Comparison of ENCODE assay signal across 8 mouse cellular contexts in genomic region chr5:125304245-125304856, GRCm38 (mm10). TPM values are rescaled to one million over a fixed set of nuclear protein-coding genes. Genes with fewer than 3 reads are reported as not detected.
DNase-seq lines count a peak whose midpoint lies in the region; ATAC-seq and TF ChIP-seq lines count a peak whose summit lies in the region.

No protein-coding gene starts in this region.

- H3K9ac ChIP-seq in CH12.LX (ENCODE audit: insufficient read depth, low read depth), result no peak overlapping the region
- no peak overlapping the region for H3K9ac ChIP-seq in hindbrain, embryonic 14.5 days
- no peak overlapping the region for H3K9ac ChIP-seq in limb, embryonic 15.5 days
- H3K9ac ChIP-seq in neural tube, embryonic 12.5 days, result no peak overlapping the region

- no peaks in the 10 kb centered on the region for H3K27me3 ChIP-seq in CH12.LX (replicated peaks)
- H3K27me3 ChIP-seq in hindbrain, embryonic 14.5 days (ENCODE audit: control insufficient read depth, insufficient read depth, low read length), result no peaks in the 10 kb centered on the region
- no peaks in the 10 kb centered on the region for H3K27me3 ChIP-seq in limb, embryonic 15.5 days
- no peaks in the 10 kb centered on the region for H3K27me3 ChIP-seq in neural tube, embryonic 12.5 days (replicated peaks)

- peaks cover 6% of the 10 kb centered on the region for H3K9me3 ChIP-seq in CH12.LX (replicated peaks; ENCODE audit: low read length)
- no peaks in the 10 kb centered on the region for H3K9me3 ChIP-seq in hindbrain, embryonic 14.5 days (ENCODE audit: control insufficient read depth, low read length)
- H3K9me3 ChIP-seq in limb, embryonic 15.5 days, result no peaks in the 10 kb centered on the region
- peaks cover 4% of the 10 kb centered on the region; the same call in 1 of the 2 replicates for H3K9me3 ChIP-seq in neural tube, embryonic 12.5 days

- H3K4me2 ChIP-seq in CH12.LX (ENCODE audit: insufficient read depth, low read depth, poor library complexity, severe bottlenecking), result no peak overlapping the region
- 0 out of 2 replicates have a peak overlapping the region, but pooled peaks have one; percentile 6 for H3K4me2 ChIP-seq in hindbrain, embryonic 14.5 days (replicated peaks)
- H3K4me2 ChIP-seq in limb, embryonic 15.5 days, result peak overlapping the region; percentile 22
- H3K4me2 ChIP-seq in neural tube, embryonic 12.5 days (replicated peaks), result peak overlapping the region; percentile 41

- dilution Hi-C loops in CH12.LX (cut with MboI; ENCODE audit: extremely low pct_ligation_motif_present, extremely low pct_unique_long_range_greater_than_20kb, low sequenced_read_pairs), result no loop called here

- H3K27ac ChIP-seq in CH12.LX (ENCODE audit: insufficient read depth, low read depth), result no peak overlapping the region
- H3K27ac ChIP-seq in hindbrain, embryonic 14.5 days, result no peak overlapping the region
- no peak overlapping the region for H3K27ac ChIP-seq in limb, embryonic 15.5 days
- H3K27ac ChIP-seq in neural tube, embryonic 12.5 days, result no peak overlapping the region

- ATAC-seq in hindbrain, embryonic 14.5 days (ENCODE audit: low FRiP score), result 0 out of 2 replicates have a peak, but pooled peaks have one; percentile 46
- peak; percentile 41; the same call in 1 of the 2 replicates for ATAC-seq in limb, embryonic 15.5 days (ENCODE audit: insufficient number of reproducible peaks, low FRiP score, low TSS enrichment, low read depth)
- ATAC-seq in neural tube, embryonic 12.5 days (ENCODE audit: low FRiP score, low read depth), result 0 out of 2 replicates have a peak, but pooled peaks have one; percentile 50

- in situ Hi-C loops in CH12.LX (cut with MboI; ENCODE audit: low pct_ligation_motif_present, low pct_unique_long_range_greater_than_20kb, low sequenced_read_pairs), result no loop called here

- H3K4me3 ChIP-seq in CH12.LX (replicated peaks in 1 of 3; ENCODE audit: low read depth in 2 of 3, low read length in 2 of 3, poor library complexity in 1 of 3), result no peak overlapping the region
- no peak overlapping the region for H3K4me3 ChIP-seq in hindbrain, embryonic 14.5 days (replicated peaks; ENCODE audit: low read length)
- no peak overlapping the region for H3K4me3 ChIP-seq in limb, embryonic 15.5 days
- H3K4me3 ChIP-seq in neural tube, embryonic 12.5 days, result no peak overlapping the region

- no peak for TF ChIP-seq RAD21 in CH12.LX (IDR thresholded peaks at IDR 0.05; ENCODE audit: low read depth, low read length)

- 27% methylated on average over 18 of the region's 18 CpGs for WGBS in hindbrain, embryonic 14.5 days
- 20% methylated on average over 18 of the region's 18 CpGs for WGBS in limb, embryonic 15.5 days
- 25% methylated on average over 18 of the region's 18 CpGs for WGBS in neural tube, embryonic 12.5 days

- H3K4me1 ChIP-seq in CH12.LX (ENCODE audit: control insufficient read depth in 1 of 2, insufficient read depth in 2 of 2), result peaks cover 0 to 7% of the 10 kb centered on the region in 2 experiments; a peak in 1 of 4 replicates
- H3K4me1 ChIP-seq in hindbrain, embryonic 14.5 days (replicated peaks; ENCODE audit: control insufficient read depth, insufficient read depth, low read length), result no peaks in the 10 kb centered on the region
- peaks cover 6% of the 10 kb centered on the region; the same call in 1 of the 2 replicates for H3K4me1 ChIP-seq in limb, embryonic 15.5 days
- H3K4me1 ChIP-seq in neural tube, embryonic 12.5 days, result 0 out of 2 replicates have a peak, but pooled peaks cover 8% of the 10 kb centered on the region

- no peak for TF ChIP-seq POLR2A in CH12.LX (IDR thresholded peaks at IDR 0.05; ENCODE audit: low read depth, low read length)

- H3K36me3 ChIP-seq in CH12.LX (replicated peaks in 1 of 2; ENCODE audit: control insufficient read depth in 1 of 2, insufficient read depth in 1 of 2, low read length in 1 of 2), result peaks cover 7 to 51% of the 10 kb centered on the region in 2 experiments
- peaks cover 7% of the 10 kb centered on the region; the same call in 1 of the 2 replicates for H3K36me3 ChIP-seq in hindbrain, embryonic 14.5 days (replicated peaks; ENCODE audit: control insufficient read depth, insufficient read depth)
- H3K36me3 ChIP-seq in limb, embryonic 15.5 days, result peaks cover 24% of the 10 kb centered on the region
- peaks cover 9% of the 10 kb centered on the region for H3K36me3 ChIP-seq in neural tube, embryonic 12.5 days

- no peaks in the 10 kb centered on the region for H3K79me2 ChIP-seq in CH12.LX (replicated peaks; ENCODE audit: control insufficient read depth, extremely low read depth, insufficient read depth, poor library complexity, severe bottlenecking)

- no peak for TF ChIP-seq EP300 in CH12.LX (IDR thresholded peaks at IDR 0.05; ENCODE audit: low read length)

- DNase-seq in CH12.LX (ENCODE audit: extremely low read depth), result peak; percentile 25
- DNase-seq in c-Kit-positive CD71-negative TER-119-negative erythroid progenitor cells, embryonic 14.5 days (ENCODE audit: low read depth), result peak; percentile 17
- DNase-seq in hindbrain, embryonic 14.5 days (ENCODE audit: low spot score), result no peak
- DNase-seq in cerebellum, adult 9-10 months, result no peak
- DNase-seq in cerebellum, adult 11 months, result no peak
- no peak for DNase-seq in frontal cortex, postnatal 36 days (ENCODE audit: low spot score in 2 of 2)

- no peak for TF ChIP-seq CTCF in CH12.LX (conservative IDR thresholded peaks at IDR 0.05 in 1 of 2, IDR thresholded peaks at IDR 0.05 in 1 of 2; ENCODE audit: low read depth in 2 of 2, low read length in 2 of 2)

TF ChIP-seq in CH12.LX, 34 proteins besides CTCF, POLR2A, EP300 and RAD21:
- TF ChIP-seq ZNF384 (IDR thresholded peaks at IDR 0.05; ENCODE audit: low read depth, low read length) (no peak), MEF2A (IDR thresholded peaks at IDR 0.05; ENCODE audit: borderline replicate concordance, low read depth, low read length) (no peak), HCFC1 (IDR thresholded peaks at IDR 0.05; ENCODE audit: low read depth, low read length) (no peak), CHD2 (IDR thresholded peaks at IDR 0.05; ENCODE audit: low read length) (no peak), GABPA (IDR thresholded peaks at IDR 0.05; ENCODE audit: insufficient replicate concordance, low read depth, low read length) (no peak), JUN (IDR thresholded peaks at IDR 0.05; ENCODE audit: insufficient read depth, low read depth, low read length) (no peak), JUND (conservative IDR thresholded peaks at IDR 0.05; ENCODE audit: low read depth, low read length) (no peak), ZMIZ1 (IDR thresholded peaks at IDR 0.05; ENCODE audit: low read depth, low read length) (no peak), BHLHE40 (IDR thresholded peaks at IDR 0.05; ENCODE audit: low read depth, low read length) (no peak), TCF12 (IDR thresholded peaks at IDR 0.05; ENCODE audit: low read depth, low read length) (no peak), UBTF (IDR thresholded peaks at IDR 0.05; ENCODE audit: low read depth, low read length) (no peak)

RNA-seq across cellular contexts. Expression of gene Scarb1, which starts 36.5 kb away (rescaled TPM):
- 11.6 and 12.3 TPM in 2 replicates for total RNA-seq in CH12.LX (2012; rRNA removed)
- 16.3 and 20.0 TPM in 2 replicates for total RNA-seq in CH12.LX (2014; rRNA removed)
- polyA plus RNA-seq in CH12.LX (2012; ENCODE audit: insufficient read length, low read depth), result 24.6 and 24.7 TPM in 2 replicates
- polyA plus RNA-seq in hindbrain, embryonic 14.5 days (2014; fragmentation: Nextera tagmentation; extraction: Ambion mirVana), result 36.5 and 39.9 TPM in 2 replicates
- polyA plus RNA-seq in limb, embryonic 15.5 days (2015; fragmentation: Nextera tagmentation; extraction: Ambion mirVana), result 57.2 and 65.1 TPM in 2 replicates
- polyA plus RNA-seq in neural tube, embryonic 12.5 days (2016; fragmentation: Nextera tagmentation; extraction: Ambion mirVana), result 26.6 and 28.2 TPM in 2 replicates

Comparison
In these comparisons a context has a peak if more than half of its experiments do, and no peak if none do; other contexts are left out.
1. DNase-seq: peak in CH12.LX (single experiment) and c-Kit-positive CD71-negative TER-119-negative erythroid progenitor cells, embryonic 14.5 days (single experiment); none in hindbrain, embryonic 14.5 days (single experiment), cerebellum, adult 9-10 months (single experiment), cerebellum, adult 11 months (single experiment) and frontal cortex, postnatal 36 days (0 of 2).
2. Peak in every context shown above with its lines, with median percentiles within 50 percentile points of each other: ATAC-seq.